Mouse (Mus musculus): ENCODE measurements at regions not wholly inside any gene's neighbourhood (a gene's known extent, or its start where the extent isn't known, plus 50 kb on each side); places are given as distances from the start of the nearest gene placed in this dataset.
A peak's percentile ranks its signal among the peaks of the same experiment; 100 is the strongest.

DNA sequence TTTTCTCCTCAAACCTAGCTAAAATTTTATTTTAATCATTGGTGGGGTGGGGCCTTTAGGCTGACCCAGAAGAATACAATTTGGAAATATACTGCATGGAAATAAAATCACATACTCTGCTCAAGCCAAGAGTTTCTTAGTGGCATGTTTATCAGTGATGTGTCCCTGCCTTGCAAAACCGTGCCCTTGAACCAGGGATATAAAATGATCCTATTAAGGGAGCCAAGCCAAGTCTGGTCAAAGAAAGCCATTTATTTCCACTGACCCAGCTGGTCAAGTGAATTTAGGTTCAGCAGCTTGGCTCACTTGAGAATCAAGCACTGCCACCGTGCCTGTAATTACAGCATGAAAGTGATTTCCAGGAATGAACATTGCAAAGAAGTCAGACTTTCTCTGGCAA is 1035.0 kb upstream of the Cdh8 start:
- H3K27me3 ChIP-seq (ENCODE audit: insufficient read depth, low read length): no peaks in the 10 kb centered on the region
- TF ChIP-seq CTCF (IDR thresholded peaks at IDR 0.05; ENCODE audit: low read depth): no peak
- H3K9ac ChIP-seq (replicated peaks; ENCODE audit: low read length): no peak overlapping the region
- DNase-seq (ENCODE audit: low spot score) (no peak), ATAC-seq (no peak)
- H3K36me3 ChIP-seq (ENCODE audit: insufficient read depth, low read length): no peaks in the 10 kb centered on the region
- 37% methylated on average over 2 of the region's 2 CpGs for WGBS
- H3K27ac ChIP-seq: no peak overlapping the region
- no peaks in the 10 kb centered on the region for H3K4me1 ChIP-seq (ENCODE audit: insufficient read depth, low read length)
- no peak overlapping the region for H3K4me3 ChIP-seq (ENCODE audit: low read length)
- H3K9me3 ChIP-seq (ENCODE audit: low read length): no peaks in the 10 kb centered on the region
- no peak overlapping the region for H3K4me2 ChIP-seq (ENCODE audit: low read depth, low read length)

DNA sequence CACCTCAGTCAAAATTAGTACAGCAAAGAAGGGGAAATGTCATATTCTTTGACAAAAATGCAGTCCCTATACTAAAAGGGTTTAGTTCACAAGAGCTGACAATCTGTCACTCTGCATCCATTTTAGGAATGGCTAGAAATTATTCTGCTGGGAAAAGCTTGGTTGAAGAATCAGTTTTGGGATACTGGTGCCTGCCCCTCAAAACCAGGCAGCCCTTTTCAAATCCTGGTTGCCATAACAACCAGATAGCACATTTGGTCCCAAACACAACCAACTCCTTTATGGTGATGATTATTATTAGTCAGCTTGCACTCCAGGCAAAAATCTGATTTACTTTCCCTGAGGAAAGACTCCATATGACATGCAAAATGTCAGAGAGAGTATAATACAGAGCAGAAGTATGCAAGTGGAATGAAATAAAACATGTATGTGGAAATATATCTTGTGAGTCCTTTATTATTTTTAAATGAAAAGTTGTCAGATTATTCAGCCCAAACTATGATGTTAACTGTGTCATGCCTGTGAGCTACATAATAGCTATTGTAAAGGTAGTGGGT is 1034.2 kb upstream of the Cdh8 start:
- Histone ChIP-seq H3K27me3 (ENCODE audit: insufficient read depth, low read length) (no peaks in the 10 kb centered on the region), H3K36me3 (ENCODE audit: insufficient read depth, low read length) (no peaks in the 10 kb centered on the region), H3K4me1 (ENCODE audit: insufficient read depth, low read length) (no peaks in the 10 kb centered on the region), H3K9me3 (ENCODE audit: low read length) (no peaks in the 10 kb centered on the region), H3K9ac (replicated peaks; ENCODE audit: low read length) (no peak overlapping the region), H3K4me3 (ENCODE audit: low read length) (no peak overlapping the region), H3K4me2 (ENCODE audit: low read depth, low read length) (no peak overlapping the region), H3K27ac (no peak overlapping the region)
- DNase-seq (ENCODE audit: low spot score) (peak; percentile 24), ATAC-seq (no peak)
- no peak for TF ChIP-seq CTCF (IDR thresholded peaks at IDR 0.05; ENCODE audit: low read depth)

DNA sequence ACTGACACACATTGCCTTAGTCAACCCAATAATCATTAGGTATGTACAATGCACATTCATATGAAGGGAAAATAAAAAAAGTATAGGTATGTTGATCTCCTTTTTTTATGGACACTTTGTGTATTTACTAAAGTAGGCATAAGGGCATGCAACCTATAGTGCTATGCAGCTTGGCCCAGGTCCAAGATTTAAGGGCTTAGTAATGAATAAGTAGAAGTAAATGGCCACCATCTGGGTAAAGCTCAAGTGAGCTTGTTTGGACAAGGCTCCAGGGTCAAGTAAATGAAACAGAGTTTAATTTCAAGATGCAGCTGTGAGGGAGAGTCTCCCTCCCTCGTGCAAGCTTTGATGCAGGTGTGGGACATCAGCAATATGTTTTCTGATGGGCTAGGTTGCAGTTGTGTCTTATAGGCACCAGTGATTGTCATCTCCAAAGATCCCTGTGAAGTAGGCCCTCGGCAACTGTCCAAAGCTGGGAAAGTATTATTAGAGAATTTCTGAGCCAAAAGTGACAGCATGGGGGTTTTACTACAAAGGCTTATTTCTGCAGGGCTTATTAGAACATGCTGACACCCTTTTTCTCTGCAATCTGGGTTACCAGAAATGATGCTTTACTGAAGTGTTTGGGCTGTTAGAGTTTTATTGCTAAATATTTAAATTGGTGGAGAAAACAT is 1030.5 kb upstream of the Cdh8 start:
- Histone ChIP-seq H3K27me3 (ENCODE audit: insufficient read depth, low read length) (no peaks in the 10 kb centered on the region), H3K27ac (no peak overlapping the region), H3K4me3 (ENCODE audit: low read length) (no peak overlapping the region), H3K9me3 (ENCODE audit: low read length) (no peaks in the 10 kb centered on the region), H3K36me3 (ENCODE audit: insufficient read depth, low read length) (no peaks in the 10 kb centered on the region), H3K4me1 (ENCODE audit: insufficient read depth, low read length) (no peaks in the 10 kb centered on the region), H3K4me2 (ENCODE audit: low read depth, low read length) (no peak overlapping the region), H3K9ac (replicated peaks; ENCODE audit: low read length) (no peak overlapping the region)
- TF ChIP-seq CTCF (IDR thresholded peaks at IDR 0.05; ENCODE audit: low read depth): no peak
- WGBS: 44% methylated on average over 2 of the region's 2 CpGs
- DNase-seq (ENCODE audit: low spot score): peak; percentile 57
- ATAC-seq: no peak

Measured in hindbrain, postnatal 0 days (tissue).